In the genomic region with DNA sequence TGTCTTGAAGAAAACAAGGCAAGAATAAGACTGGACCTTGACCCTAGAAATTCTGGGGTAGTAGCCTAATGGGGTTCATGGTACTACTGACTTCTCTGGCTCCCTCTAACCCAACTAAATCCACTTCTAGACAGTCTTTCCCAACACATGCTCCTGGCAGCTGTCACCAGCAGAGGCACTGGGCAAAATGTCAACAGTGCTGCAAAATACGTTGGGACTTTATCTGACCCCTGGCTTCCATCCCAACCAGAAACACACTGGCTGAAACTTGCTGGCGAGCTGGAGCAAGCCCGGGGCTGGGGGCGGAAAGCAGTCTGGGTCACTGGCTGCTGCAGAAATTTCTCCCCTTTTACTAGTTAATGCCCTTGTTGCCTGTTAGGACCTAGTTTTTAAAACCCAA, we compare ENCODE assay signal across 8 mouse cellular contexts. TPM values are rescaled to one million over a fixed set of nuclear protein-coding genes. Genes with fewer than 3 reads are reported as not detected.
DNase-seq lines count a peak whose midpoint lies in the region; ATAC-seq lines count a peak whose summit lies in the region.

No protein-coding gene starts in this region.

- H3K4me1 ChIP-seq in forebrain, embryonic 16.5 days (replicated peaks; ENCODE audit: control insufficient read depth, insufficient read depth, low read length), result peaks cover 36% of the 10 kb centered on the region
- H3K4me1 ChIP-seq in hindbrain, embryonic 12.5 days, result peaks cover 40% of the 10 kb centered on the region
- H3K4me1 ChIP-seq in limb, embryonic 15.5 days, result peaks cover 46% of the 10 kb centered on the region
- H3K4me1 ChIP-seq in neural tube, embryonic 12.5 days, result peaks cover 30% of the 10 kb centered on the region

- 4% methylated on average over 4 of the region's 4 CpGs for WGBS in forebrain, embryonic 16.5 days
- 15% methylated on average over 4 of the region's 4 CpGs for WGBS in hindbrain, embryonic 12.5 days
- WGBS in limb, embryonic 15.5 days, result 3% methylated on average over 4 of the region's 4 CpGs
- WGBS in neural tube, embryonic 12.5 days, result 21% methylated on average over 4 of the region's 4 CpGs

- H3K4me3 ChIP-seq in forebrain, embryonic 16.5 days (replicated peaks; ENCODE audit: low read length), result peak overlapping the region; percentile 18; the same call in 1 of the 2 replicates
- no peak overlapping the region for H3K4me3 ChIP-seq in hindbrain, embryonic 12.5 days
- peak overlapping the region; percentile 25 for H3K4me3 ChIP-seq in limb, embryonic 15.5 days
- 0 out of 2 replicates have a peak overlapping the region, but pooled peaks have one; percentile 5 for H3K4me3 ChIP-seq in neural tube, embryonic 12.5 days

- H3K4me2 ChIP-seq in forebrain, embryonic 16.5 days (ENCODE audit: low read length), result peak overlapping the region; percentile 47
- peak overlapping the region; percentile 39 for H3K4me2 ChIP-seq in hindbrain, embryonic 12.5 days (replicated peaks)
- peak overlapping the region; percentile 54 for H3K4me2 ChIP-seq in limb, embryonic 15.5 days
- H3K4me2 ChIP-seq in neural tube, embryonic 12.5 days (replicated peaks), result peak overlapping the region; percentile 55

- peak overlapping the region; percentile 34 for H3K9ac ChIP-seq in forebrain, embryonic 16.5 days (replicated peaks; ENCODE audit: low read depth, low read length)
- no peak overlapping the region for H3K9ac ChIP-seq in hindbrain, embryonic 12.5 days
- H3K9ac ChIP-seq in limb, embryonic 15.5 days, result no peak overlapping the region
- peak overlapping the region; percentile 38; the same call in 1 of the 2 replicates for H3K9ac ChIP-seq in neural tube, embryonic 12.5 days

- H3K9me3 ChIP-seq in forebrain, embryonic 16.5 days (ENCODE audit: control insufficient read depth, low read length), result no peaks in the 10 kb centered on the region
- no peaks in the 10 kb centered on the region for H3K9me3 ChIP-seq in hindbrain, embryonic 12.5 days (replicated peaks)
- no peaks in the 10 kb centered on the region for H3K9me3 ChIP-seq in limb, embryonic 15.5 days
- no peaks in the 10 kb centered on the region for H3K9me3 ChIP-seq in neural tube, embryonic 12.5 days

- H3K27ac ChIP-seq in forebrain, embryonic 16.5 days (ENCODE audit: low read length), result peak overlapping the region; percentile 10; the same call in 1 of the 2 replicates
- H3K27ac ChIP-seq in hindbrain, embryonic 12.5 days, result peak overlapping the region; percentile 49; the same call in 1 of the 2 replicates
- H3K27ac ChIP-seq in limb, embryonic 15.5 days, result peak overlapping the region; percentile 74
- no peak overlapping the region for H3K27ac ChIP-seq in neural tube, embryonic 12.5 days

- peak; percentile 44 for DNase-seq in layer of hippocampus, adult 9-11 months
- DNase-seq in layer of hippocampus, postnatal 25 days (ENCODE audit: extremely low spot score in 1 of 2, low spot score in 1 of 2), result no peak
- no peak for DNase-seq in cerebellum, adult 9-10 months
- DNase-seq in layer of hippocampus, postnatal 36 days, result no peak

- no peaks in the 10 kb centered on the region for H3K36me3 ChIP-seq in forebrain, embryonic 16.5 days (ENCODE audit: control insufficient read depth, insufficient read depth)
- no peaks in the 10 kb centered on the region for H3K36me3 ChIP-seq in hindbrain, embryonic 12.5 days
- H3K36me3 ChIP-seq in limb, embryonic 15.5 days, result no peaks in the 10 kb centered on the region
- no peaks in the 10 kb centered on the region for H3K36me3 ChIP-seq in neural tube, embryonic 12.5 days

- no peak for ATAC-seq in forebrain, embryonic 16.5 days
- no peak for ATAC-seq in hindbrain, embryonic 12.5 days (ENCODE audit: low FRiP score)
- ATAC-seq in limb, embryonic 15.5 days (ENCODE audit: insufficient number of reproducible peaks, low FRiP score, low TSS enrichment, low read depth), result no peak
- no peak for ATAC-seq in neural tube, embryonic 12.5 days (ENCODE audit: low FRiP score, low read depth)

- no peaks in the 10 kb centered on the region for H3K27me3 ChIP-seq in forebrain, embryonic 16.5 days (replicated peaks; ENCODE audit: control insufficient read depth, insufficient read depth, low read length)
- H3K27me3 ChIP-seq in hindbrain, embryonic 12.5 days, result no peaks in the 10 kb centered on the region
- H3K27me3 ChIP-seq in limb, embryonic 15.5 days, result no peaks in the 10 kb centered on the region
- no peaks in the 10 kb centered on the region for H3K27me3 ChIP-seq in neural tube, embryonic 12.5 days (replicated peaks)

RNA-seq across cellular contexts. Expression of a gene that starts 35.5 kb away (rescaled TPM):
- 10 to 100 TPM; 77.1 to 100.0 TPM for total RNA-seq in layer of hippocampus, postnatal 25 days (2021)
- polyA plus RNA-seq in forebrain, embryonic 16.5 days (2015; fragmentation: Nextera tagmentation; extraction: Ambion mirVana), result 75.5 and 79.6 TPM in 2 replicates
- 78.1 and 78.6 TPM in 2 replicates for polyA plus RNA-seq in hindbrain, embryonic 12.5 days (2016; fragmentation: Nextera tagmentation; extraction: Ambion mirVana)
- polyA plus RNA-seq in limb, embryonic 15.5 days (2015; fragmentation: Nextera tagmentation; extraction: Ambion mirVana), result 63.6 and 77.1 TPM in 2 replicates
- 75.7 and 78.9 TPM in 2 replicates for polyA plus RNA-seq in neural tube, embryonic 12.5 days (2016; fragmentation: Nextera tagmentation; extraction: Ambion mirVana)
- 10 to 100 TPM; 89.5 to 96.2 TPM for total RNA-seq in layer of hippocampus, postnatal 36 days (2021)

RNA-seq across cellular contexts. Expression of a gene that starts 36.8 kb away (rescaled TPM):
- total RNA-seq in layer of hippocampus, postnatal 25 days (2021), result 10 to 100 TPM; 53.3 to 54.0 TPM
- 18.5 and 21.2 TPM in 2 replicates for polyA plus RNA-seq in forebrain, embryonic 16.5 days (2015; fragmentation: Nextera tagmentation; extraction: Ambion mirVana)
- 23.8 and 24.7 TPM in 2 replicates for polyA plus RNA-seq in hindbrain, embryonic 12.5 days (2016; fragmentation: Nextera tagmentation; extraction: Ambion mirVana)
- 19.5 and 22.9 TPM in 2 replicates for polyA plus RNA-seq in limb, embryonic 15.5 days (2015; fragmentation: Nextera tagmentation; extraction: Ambion mirVana)
- polyA plus RNA-seq in neural tube, embryonic 12.5 days (2016; fragmentation: Nextera tagmentation; extraction: Ambion mirVana), result 20.3 and 23.6 TPM in 2 replicates
- total RNA-seq in layer of hippocampus, postnatal 36 days (2021), result 10 to 100 TPM; 48.0 to 48.3 TPM

Comparison
In these comparisons a context has a peak if more than half of its experiments do, and no peak if none do; other contexts are left out.
1. H3K9ac ChIP-seq: peak in forebrain, embryonic 16.5 days (single experiment) and neural tube, embryonic 12.5 days (single experiment); none in hindbrain, embryonic 12.5 days (single experiment) and limb, embryonic 15.5 days (single experiment).
2. Peak in every context shown above with its lines, with median percentiles within 50 percentile points of each other: H3K4me2 ChIP-seq.